Mouse (Mus musculus) G1E (cell line): Measurements from ENCODE around the gene Hmx3.

Experiments used
- CTCF ChIP-seq: IDR thresholded peaks from 2 replicates; pipeline ENCODE4 v1.5.1; 2012; ENCODE audit warnings: low read depth, low read length, inconsistent platforms, mixed read lengths
- GATA1 ChIP-seq: IDR thresholded peaks from 2 replicates; pipeline ENCODE4 v1.6.1; 2012; ENCODE audit warnings: borderline replicate concordance, low read length, inconsistent platforms, mixed read lengths
- TAL1 ChIP-seq: conservative IDR thresholded peaks from 2 replicates; pipeline ENCODE4 v1.6.1; 2012; ENCODE audit warnings: low read depth, low read length, inconsistent platforms, mixed read lengths

DNA sequence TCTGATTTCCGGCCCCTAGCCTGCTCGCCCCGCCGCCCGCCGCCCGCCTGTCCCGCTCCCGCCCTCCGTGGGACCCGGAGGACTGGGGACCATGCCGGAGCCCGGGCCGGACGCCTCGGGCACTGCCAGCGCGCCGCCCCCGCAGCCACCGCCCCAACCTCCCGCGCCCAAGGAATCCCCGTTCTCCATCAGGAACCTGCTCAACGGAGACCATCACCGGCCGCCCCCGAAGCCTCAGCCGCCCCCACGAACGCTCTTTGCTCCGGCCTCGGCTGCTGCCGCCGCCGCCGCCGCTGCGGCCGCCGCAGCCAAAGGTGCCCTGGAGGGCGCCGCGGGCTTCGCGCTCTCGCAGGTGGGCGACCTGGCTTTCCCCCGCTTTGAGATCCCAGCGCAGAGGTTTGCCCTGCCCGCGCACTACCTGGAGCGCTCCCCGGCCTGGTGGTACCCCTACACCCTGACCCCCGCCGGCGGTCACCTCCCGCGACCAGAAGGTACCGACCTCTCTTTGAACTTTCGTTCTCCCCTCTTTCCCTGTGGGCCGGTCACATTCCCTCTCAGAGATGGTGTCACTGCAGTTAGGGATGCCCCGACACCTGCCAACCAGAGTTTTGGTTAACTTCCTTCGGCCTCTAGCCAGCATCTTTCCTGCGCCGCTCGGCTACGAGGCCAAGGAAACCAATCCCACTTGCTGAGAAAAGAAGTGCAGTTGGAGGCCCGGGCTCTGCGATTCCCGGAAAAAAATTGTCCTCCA is 380 bp downstream of the Hmx3 start:
- TF ChIP-seq CTCF (no peak), TAL1 (no peak), GATA1 (no peak)
